Mouse (Mus musculus) forebrain, embryonic 12.5 days (tissue): ENCODE measurements around the gene Fgd2. TPM values are rescaled to one million over a fixed set of nuclear protein-coding genes. Genes with fewer than 3 reads are reported as not detected.
"Not testable (repeated sequence)": the region's sequence is repeated elsewhere in the genome, so short reads cannot be mapped to it uniquely, and the experiment has no call there.

Source experiments
- ATAC-seq: fragments of 200-750 bp; cut with Nextera tagmentation; 2 replicates; pipeline ENCODE4 v1.8.0; 2017; ENCODE audit warnings: moderate TSS enrichment; ENCODE audit not compliant: low FRiP score
- H3K27ac ChIP-seq: fragments of 300-500 bp; sonication (generic); 2 replicates; pipeline ENCODE4 v1.5.1; 2016; ENCODE audit warnings: mild to moderate bottlenecking
- H3K27me3 ChIP-seq: fragments of 300-500 bp; sonication (generic); 2 replicates; pipeline ENCODE4 v1.6.1; 2016; ENCODE audit warnings: mild to moderate bottlenecking
- H3K36me3 ChIP-seq: fragments of 300-500 bp; sonication (generic); replicated peaks from 2 replicates; pipeline ENCODE4 v1.6.1; 2016; ENCODE audit warnings: mild to moderate bottlenecking
- H3K4me1 ChIP-seq: fragments of 300-500 bp; sonication (generic); 2 replicates; pipeline ENCODE4 v1.6.1; 2016
- H3K4me2 ChIP-seq: fragments of 300-500 bp; sonication (generic); 2 replicates; pipeline ENCODE4 v1.6.1; 2016; ENCODE audit warnings: mild to moderate bottlenecking, moderate library complexity
- H3K4me3 ChIP-seq: fragments of 300-500 bp; sonication (generic); replicated peaks from 2 replicates; pipeline ENCODE4 v1.5.1; 2016; ENCODE audit warnings: mild to moderate bottlenecking
- H3K9ac ChIP-seq: fragments of 300-500 bp; sonication (generic); 2 replicates; pipeline ENCODE4 v1.6.1; 2016; ENCODE audit warnings: mild to moderate bottlenecking
- H3K9me3 ChIP-seq: fragments of 300-500 bp; sonication (generic); 2 replicates; pipeline ENCODE4 v1.6.1; 2016
- WGBS: fragments of 180-500 bp; shearing (Covaris S2); methylation state at CpG from one replicate; pipeline ENCODE4 v1.1.7; 2016; 5-methylcytosine and 5-hydroxymethylcytosine counted together
- polyA plus RNA-seq: library from polyadenylated mRNA; unstranded; fragments of >200 nt; fragmentation: Nextera tagmentation; extraction: Ambion mirVana; gene quantifications from 2 replicates; pipeline ENCODE4 v1.2.1, GENCODE M21; 2016

The Fgd2 gene
- 3.4 and 3.7 TPM in 2 replicates for polyA plus RNA-seq

- no peaks in the 10 kb centered on the region for H3K36me3 ChIP-seq
- H3K9ac ChIP-seq = no peak within 1 kb of the TSS
- no peak within 1 kb of the TSS for H3K27ac ChIP-seq
- H3K4me3 ChIP-seq = no peak within 1 kb of the TSS
- no peaks in the 10 kb centered on the region for H3K27me3 ChIP-seq
- no peaks in the 10 kb centered on the region for H3K9me3 ChIP-seq
- peaks cover 22% of the 10 kb centered on the region for H3K4me1 ChIP-seq
- H3K4me2 ChIP-seq = no peak within 1 kb of the TSS
- WGBS = 18% methylated on average over 5 of the region's 5 CpGs
- ATAC-seq = no peak
Measured at GRCm38 (mm10) chr17:29360761-29361221, at the start of gene Fgd2. Gene Fgd2, plus strand, starts transcription at chr17:29360914.

DNA sequence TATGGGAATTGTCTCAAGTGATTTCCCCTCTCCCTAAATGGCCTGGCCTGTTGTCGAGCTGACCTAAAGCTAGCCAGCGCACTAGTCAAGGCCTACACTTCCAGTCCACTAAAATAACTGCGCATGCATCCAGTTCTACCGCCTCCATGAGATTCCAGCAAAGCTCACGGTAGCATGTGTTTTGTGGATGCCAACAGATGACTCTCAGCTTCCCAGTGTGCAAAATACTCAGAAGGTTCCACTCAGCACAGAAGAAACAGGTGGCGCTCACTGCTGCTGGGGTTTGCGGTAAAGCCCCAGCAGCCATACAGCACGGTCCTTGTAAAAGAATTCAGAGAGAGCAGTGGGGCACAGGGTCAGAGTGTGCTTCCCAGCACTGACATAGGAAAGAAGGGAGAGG, 49.1 kb upstream of the Fgd2 start:
- no peak overlapping the region for H3K27ac ChIP-seq
- H3K4me2 ChIP-seq = no peak overlapping the region
- WGBS = 89% methylated on average over 8 of the region's 8 CpGs
- H3K4me3 ChIP-seq = no peak overlapping the region
- H3K4me1 ChIP-seq = no peaks in the 10 kb centered on the region
- H3K27me3 ChIP-seq = no peaks in the 10 kb centered on the region
- no peaks in the 10 kb centered on the region for H3K36me3 ChIP-seq
- no peak overlapping the region for H3K9ac ChIP-seq
- H3K9me3 ChIP-seq = no peaks in the 10 kb centered on the region
- ATAC-seq = no peak

DNA sequence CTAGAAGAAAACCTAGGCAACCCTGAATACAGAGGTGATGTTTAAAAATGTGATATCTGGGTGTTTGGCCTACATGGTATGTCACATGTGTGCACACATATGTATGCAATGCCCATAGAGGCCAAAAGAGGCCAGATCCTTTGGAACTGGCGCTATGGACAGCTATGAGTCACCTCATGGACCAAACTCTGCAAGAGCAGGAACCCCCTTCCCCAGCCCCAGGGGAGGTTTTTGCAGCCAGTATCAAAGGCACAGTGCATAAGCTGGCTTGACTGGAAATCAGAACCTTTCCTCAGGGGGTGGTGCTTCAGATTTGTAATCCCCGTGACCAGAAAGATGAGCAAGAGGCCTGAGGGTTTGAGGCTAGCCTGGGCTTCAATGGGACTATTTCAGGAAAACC, 48.6 kb upstream of the Fgd2 start:
- H3K4me3 ChIP-seq = no peak overlapping the region
- no peaks in the 10 kb centered on the region for H3K4me1 ChIP-seq
- H3K27me3 ChIP-seq = no peaks in the 10 kb centered on the region
- H3K36me3 ChIP-seq = no peaks in the 10 kb centered on the region
- no peaks in the 10 kb centered on the region for H3K9me3 ChIP-seq
- no peak for ATAC-seq
- 91% methylated on average over 2 of the region's 2 CpGs for WGBS
- H3K9ac ChIP-seq = no peak overlapping the region
- H3K27ac ChIP-seq = no peak overlapping the region
- H3K4me2 ChIP-seq = no peak overlapping the region

- H3K4me2 ChIP-seq = no peak overlapping the region
- no peak overlapping the region for H3K9ac ChIP-seq
- no peaks in the 10 kb centered on the region for H3K36me3 ChIP-seq
- H3K4me1 ChIP-seq = no peaks in the 10 kb centered on the region
- no peaks in the 10 kb centered on the region for H3K27me3 ChIP-seq
- H3K9me3 ChIP-seq = no peaks in the 10 kb centered on the region
- ATAC-seq = no peak
- no peak overlapping the region for H3K27ac ChIP-seq
- no peak overlapping the region for H3K4me3 ChIP-seq
Measured at GRCm38 (mm10) chr17:29313300-29313699, 47.4 kb upstream of the Fgd2 start.

DNA sequence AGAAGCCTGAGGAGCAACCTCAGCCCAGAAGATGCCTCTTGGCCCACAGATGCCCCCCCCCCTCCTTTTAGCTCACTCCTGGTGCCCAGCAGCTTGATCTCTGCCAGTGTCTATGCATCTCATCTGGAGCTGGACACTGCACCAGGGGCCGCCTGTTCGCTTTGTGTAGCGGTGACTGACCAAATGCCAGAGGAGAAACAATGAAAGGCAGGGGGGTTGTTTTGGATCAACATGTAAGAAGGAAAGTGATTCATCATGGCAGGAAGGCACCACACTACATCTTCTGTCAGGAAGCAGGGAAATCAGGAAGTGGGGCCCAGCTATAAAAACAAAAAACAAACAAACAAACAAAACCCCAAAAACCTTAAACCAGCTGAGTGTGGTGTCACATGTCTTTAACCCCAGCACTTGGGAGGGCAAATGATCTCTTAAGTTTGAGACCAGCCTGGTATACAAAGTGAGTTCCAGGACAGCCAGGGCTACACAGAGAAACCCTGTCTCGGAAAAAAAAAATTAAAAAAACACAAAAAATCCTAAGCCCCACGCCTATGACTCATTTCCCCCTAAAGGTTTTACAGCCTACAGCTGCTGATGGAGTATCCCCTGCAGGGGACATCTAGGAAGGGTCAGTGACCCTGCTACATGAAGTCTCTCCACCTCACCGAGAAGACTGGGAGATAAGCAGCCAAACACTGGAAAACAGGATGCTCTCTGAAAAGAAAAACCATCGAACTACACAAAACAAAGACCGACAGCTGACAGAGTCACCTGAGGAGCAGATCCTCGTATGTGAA, 44.8 kb upstream of the Fgd2 start:
- ATAC-seq = no peak
- H3K27me3 ChIP-seq = peaks cover 17% of the 10 kb centered on the region
- no peak overlapping the region for H3K9ac ChIP-seq
- 0 out of 2 replicates have a peak, but pooled peaks cover 4% of the 10 kb centered on the region for H3K4me1 ChIP-seq
- H3K27ac ChIP-seq = no peak overlapping the region
- no peak overlapping the region for H3K4me2 ChIP-seq
- 50% methylated on average over 9 of the region's 9 CpGs for WGBS
- no peak overlapping the region for H3K4me3 ChIP-seq
- no peaks in the 10 kb centered on the region for H3K36me3 ChIP-seq
- no peaks in the 10 kb centered on the region for H3K9me3 ChIP-seq

- no peak for ATAC-seq
- peaks cover 28% of the 10 kb centered on the region for H3K27me3 ChIP-seq
- no peak overlapping the region for H3K4me3 ChIP-seq
- WGBS = 61% methylated on average over 3 of the region's 3 CpGs
- H3K4me1 ChIP-seq = peaks cover 7% of the 10 kb centered on the region; the same call in 1 of the 2 replicates
- H3K9ac ChIP-seq = no peak overlapping the region
- H3K4me2 ChIP-seq = no peak overlapping the region
- H3K9me3 ChIP-seq = no peaks in the 10 kb centered on the region
- H3K27ac ChIP-seq = peak overlapping the region; percentile 36; the same call in 1 of the 2 replicates
- no peaks in the 10 kb centered on the region for H3K36me3 ChIP-seq
Measured at GRCm38 (mm10) chr17:29316891-29317290, 43.8 kb upstream of the Fgd2 start.

DNA sequence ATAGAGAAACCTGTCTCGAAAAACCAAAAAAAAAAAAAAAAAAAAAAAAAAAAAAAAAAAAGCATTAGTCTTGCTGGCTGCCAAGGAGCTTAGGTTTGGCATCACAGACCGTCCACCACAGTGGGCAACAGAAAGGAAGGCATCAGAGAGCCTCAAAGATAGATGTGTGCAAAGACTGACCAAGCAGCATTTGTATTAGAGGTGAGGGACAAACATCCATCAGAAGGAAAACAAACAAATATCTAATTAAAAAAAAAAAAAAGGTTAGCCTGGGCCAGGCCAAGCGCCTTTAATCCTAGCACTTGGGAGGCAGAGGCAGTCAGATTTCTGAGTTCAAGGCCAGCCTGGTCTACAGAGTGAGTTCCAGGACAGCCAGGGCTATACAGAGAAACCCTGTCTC, 43.3 kb upstream of the Fgd2 start, which contains the start of gene Pi16:
TSS of gene Pi16 (plus strand) at position 301 of the 400 bp plus-strand sequence.
- H3K27ac ChIP-seq = peak within 1 kb of the TSS; percentile 36; the same call in 1 of the 2 replicates
- not testable (repeated sequence) for H3K9ac ChIP-seq, ATAC-seq, H3K4me3 ChIP-seq, H3K4me2 ChIP-seq, H3K36me3 ChIP-seq, H3K9me3 ChIP-seq
- peaks cover 11% of the 10 kb centered on the region for H3K4me1 ChIP-seq
- WGBS = 94% methylated on average over 3 of the region's 3 CpGs
- H3K27me3 ChIP-seq = peaks cover 32% of the 10 kb centered on the region

GRCm38 (mm10) chr17:29318731-29319250, 41.9 kb upstream of the Fgd2 start:
- ATAC-seq = no peak
- H3K4me2 ChIP-seq = no peak overlapping the region
- WGBS = 54% methylated on average over 6 of the region's 6 CpGs
- no peaks in the 10 kb centered on the region for H3K36me3 ChIP-seq
- no peaks in the 10 kb centered on the region for H3K9me3 ChIP-seq
- H3K27ac ChIP-seq = no peak overlapping the region
- H3K4me3 ChIP-seq = no peak overlapping the region
- H3K27me3 ChIP-seq = peaks cover 46% of the 10 kb centered on the region
- peaks cover 15% of the 10 kb centered on the region for H3K4me1 ChIP-seq
- H3K9ac ChIP-seq = no peak overlapping the region

DNA sequence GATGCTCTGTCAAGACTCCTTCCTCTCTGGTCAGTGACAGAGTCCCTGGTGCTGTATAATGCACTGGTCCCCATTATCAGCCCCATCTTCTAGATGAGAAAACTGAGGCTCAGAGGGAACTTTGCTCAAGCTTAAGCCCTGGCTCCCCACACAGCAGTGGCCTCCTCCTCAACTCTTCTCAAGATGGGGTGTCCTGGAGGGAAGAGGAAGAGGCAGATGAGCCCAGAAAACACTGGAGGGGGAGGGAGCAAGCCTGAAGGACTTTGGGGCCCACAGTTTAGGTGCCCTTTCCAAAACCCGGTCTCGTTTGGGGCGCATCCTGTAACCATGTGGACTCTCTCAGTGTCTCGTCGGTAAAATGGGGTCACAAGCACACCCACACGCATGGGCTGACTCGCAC, 41.2 kb upstream of the Fgd2 start:
- Histone ChIP-seq H3K36me3 (no peaks in the 10 kb centered on the region), H3K4me3 (no peak overlapping the region), H3K4me2 (no peak overlapping the region), H3K27me3 (peaks cover 49% of the 10 kb centered on the region), H3K4me1 (peaks cover 15% of the 10 kb centered on the region), H3K9ac (no peak overlapping the region), H3K9me3 (no peaks in the 10 kb centered on the region), H3K27ac (no peak overlapping the region)
- WGBS = 89% methylated on average over 7 of the region's 7 CpGs
- ATAC-seq = no peak

- Histone ChIP-seq H3K4me3 (no peak overlapping the region), H3K4me2 (no peak overlapping the region), H3K36me3 (no peaks in the 10 kb centered on the region), H3K27me3 (peaks cover 49% of the 10 kb centered on the region), H3K4me1 (peaks cover 15% of the 10 kb centered on the region), H3K9me3 (no peaks in the 10 kb centered on the region), H3K27ac (no peak overlapping the region), H3K9ac (no peak overlapping the region)
- 82% methylated on average over 8 of the region's 8 CpGs for WGBS
- no peak for ATAC-seq
Measured at GRCm38 (mm10) chr17:29319881-29320639, 40.7 kb upstream of the Fgd2 start.

- Histone ChIP-seq H3K9me3 (no peaks in the 10 kb centered on the region), H3K27me3 (peaks cover 49% of the 10 kb centered on the region), H3K27ac (no peak overlapping the region), H3K4me2 (peak overlapping the region; percentile 30), H3K4me3 (peak overlapping the region; percentile 8; the same call in 1 of the 2 replicates), H3K4me1 (peaks cover 30% of the 10 kb centered on the region), H3K36me3 (no peaks in the 10 kb centered on the region), H3K9ac (0 out of 2 replicates have a peak overlapping the region, but pooled peaks have one; percentile 8)
- no peak for ATAC-seq
- 11% methylated on average over 41 of the region's 41 CpGs for WGBS
Measured at GRCm38 (mm10) chr17:29321765-29322602, 38.7 kb upstream of the Fgd2 start.
